Mouse (Mus musculus) limb, embryonic 14.5 days (tissue): ENCODE results near the gene Edn3. TPM values are rescaled to one million over a fixed set of nuclear protein-coding genes. Genes with fewer than 3 reads are reported as not detected.

Experiments
- ATAC-seq: fragments of 200-750 bp; cut with Nextera tagmentation; 2 replicates; pipeline ENCODE4 v1.8.0; 2017; ENCODE audit warnings: low read depth, moderate number of reproducible peaks, moderate TSS enrichment; ENCODE audit not compliant: low FRiP score
- DNase-seq: peaks from one replicate; pipeline ENCODE4 v3.0.0-alpha.2; 2015; ENCODE audit warnings: low spot score
- H3K27ac ChIP-seq: fragments of 300-500 bp; sonication (generic); replicated peaks from 2 replicates; pipeline ENCODE4 v1.5.1; 2014; ENCODE audit warnings: low read depth, mild to moderate bottlenecking, low read length, moderate library complexity, mixed read lengths
- H3K27me3 ChIP-seq: fragments of 300-500 bp; sonication (generic); 2 replicates; pipeline ENCODE4 v1.6.1; 2014; ENCODE audit warnings: low read length, mixed read lengths; ENCODE audit not compliant: control insufficient read depth, insufficient read depth
- H3K36me3 ChIP-seq: fragments of 300-500 bp; sonication (generic); 2 replicates; pipeline ENCODE4 v1.6.1; 2014; ENCODE audit warnings: mild to moderate bottlenecking, low read length, moderate library complexity, mixed read lengths; ENCODE audit not compliant: control insufficient read depth, insufficient read depth
- H3K4me1 ChIP-seq: fragments of 300-500 bp; sonication (generic); 2 replicates; pipeline ENCODE4 v1.6.1; 2014; ENCODE audit warnings: antibody characterized with exemption, low read length, mixed read lengths; ENCODE audit not compliant: control insufficient read depth, insufficient read depth
- H3K4me2 ChIP-seq: fragments of 300-500 bp; sonication (generic); replicated peaks from 2 replicates; pipeline ENCODE4 v1.6.1; 2014; ENCODE audit warnings: low read depth, mild to moderate bottlenecking, low read length, moderate library complexity; ENCODE audit not compliant: severe bottlenecking
- H3K4me3 ChIP-seq: fragments of 300-500 bp; sonication (generic); replicated peaks from 2 replicates; pipeline ENCODE4 v1.5.1; 2014; ENCODE audit warnings: low read length
- H3K9ac ChIP-seq: fragments of 300-500 bp; sonication (generic); 2 replicates; pipeline ENCODE4 v1.6.1; 2014; ENCODE audit warnings: mild to moderate bottlenecking, low read depth, low read length, moderate library complexity; ENCODE audit not compliant: severe bottlenecking
- H3K9me3 ChIP-seq: fragments of 300-500 bp; sonication (generic); 2 replicates; pipeline ENCODE4 v1.6.1; 2016; ENCODE audit warnings: low read length; ENCODE audit not compliant: control insufficient read depth
- POLR2A ChIP-seq: fragments of 200-500 bp; IDR thresholded peaks from 2 replicates; pipeline ENCODE4 v1.8.0; 2012; ENCODE audit warnings: inconsistent platforms, mild to moderate bottlenecking, moderate library complexity, borderline replicate concordance; ENCODE audit not compliant: insufficient read depth, insufficient read length; ENCODE audit errors: extremely low read depth
- WGBS: fragments of 180-500 bp; shearing (Covaris S2); extraction: QIAGEN DNeasy Blood & Tissue Kit; methylation state at CpG from one replicate; pipeline ENCODE4 v1.1.7; 2014; 5-methylcytosine and 5-hydroxymethylcytosine counted together
- polyA plus RNA-seq, 2 experiments: library from polyadenylated mRNA; depleted of rRNA in 1 of 2; stranded (reverse) in 1 of 2; unstranded in 1 of 2; fragments of >200 nt; fragmentation: Nextera tagmentation in 1 of 2; extraction: Ambion mirVana in 1 of 2; gene quantifications; 2 replicates each; pipeline versions ENCODE4 v1.2.1 to v1.2.3; 2012 to 2014

The Edn3 gene
- polyA plus RNA-seq, 2 experiments, result 13.6 to 22.9 TPM

DNA sequence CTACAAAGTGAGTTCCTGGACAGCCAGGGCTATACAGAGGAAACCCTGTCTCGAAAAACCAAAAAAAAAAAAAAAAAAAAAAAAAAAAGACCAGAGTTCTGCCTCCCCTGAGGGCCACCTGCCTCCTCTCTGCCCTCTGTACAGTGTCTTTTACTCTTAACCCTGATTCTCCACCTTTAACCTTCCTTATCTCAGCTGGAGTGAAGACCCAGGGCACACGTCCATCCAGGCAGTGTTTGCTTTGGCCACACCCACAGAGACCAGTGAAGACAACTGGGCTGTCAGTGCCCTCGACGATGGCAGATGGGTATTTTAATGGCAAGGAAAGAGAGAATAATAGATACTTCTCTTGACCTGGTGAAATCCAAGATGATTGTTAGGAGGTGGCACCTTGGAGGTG is 1.2 kb upstream of the Edn3 start:
- Histone ChIP-seq H3K9me3 (no peaks in the 10 kb centered on the region), H3K27me3 (no peaks in the 10 kb centered on the region)

DNA sequence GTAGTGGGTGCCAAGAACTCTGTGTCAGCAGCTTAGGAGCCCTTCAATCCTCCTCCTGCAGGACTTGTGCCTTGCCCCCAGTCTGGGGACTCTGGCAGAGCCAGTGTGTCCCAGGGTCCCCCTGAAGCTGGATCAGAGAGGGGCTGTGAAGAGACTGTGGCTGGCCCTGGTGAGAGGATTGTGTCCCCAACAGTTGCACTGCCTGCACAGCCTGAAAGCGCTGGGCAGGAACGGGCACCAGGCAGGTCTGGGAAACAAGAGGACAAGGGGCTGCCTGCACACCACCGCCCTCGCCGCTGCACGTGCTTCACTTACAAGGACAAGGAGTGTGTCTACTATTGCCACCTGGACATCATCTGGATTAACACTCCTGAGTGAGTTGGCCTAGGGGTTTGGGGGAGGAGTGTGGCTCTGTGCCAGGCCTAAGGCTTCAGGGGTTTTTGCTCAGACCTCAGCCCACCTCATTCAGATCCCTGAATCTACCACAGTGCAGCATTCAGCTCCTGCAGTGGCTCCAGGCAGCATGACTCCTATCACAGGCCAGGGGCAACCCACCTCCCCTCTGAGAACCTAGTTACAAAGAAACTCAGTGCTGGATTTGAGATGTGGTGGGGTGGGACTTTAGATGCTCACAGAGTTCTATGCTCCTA is 1.2 kb downstream of the Edn3 start:
- H3K4me1 ChIP-seq, result peaks cover 25% of the 10 kb centered on the region
- H3K27me3 ChIP-seq, result no peaks in the 10 kb centered on the region
- ATAC-seq (peak; percentile 13; the same call in 1 of the 2 replicates), DNase-seq (peak; percentile 34)
- H3K36me3 ChIP-seq, result no peaks in the 10 kb centered on the region
- peak overlapping the region; percentile 96 for H3K4me2 ChIP-seq
- peak overlapping the region; percentile 79 for H3K27ac ChIP-seq
- 0 out of 2 replicates have a peak, but pooled peaks have one; percentile 31 for TF ChIP-seq POLR2A
- H3K9me3 ChIP-seq, result no peaks in the 10 kb centered on the region
- peak overlapping the region; percentile 57 for H3K4me3 ChIP-seq
- H3K9ac ChIP-seq, result peak overlapping the region; percentile 80
- WGBS, result 16% methylated on average over 6 of the region's 6 CpGs

More for the DNA sequence above, 1.2 kb upstream of the Edn3 start:
- no peak overlapping the region for H3K4me2 ChIP-seq
- H3K9ac ChIP-seq, result no peak overlapping the region
- H3K4me3 ChIP-seq, result no peak overlapping the region
- peaks cover 25% of the 10 kb centered on the region for H3K4me1 ChIP-seq
- no peak overlapping the region for H3K27ac ChIP-seq
- ATAC-seq (no peak), DNase-seq (no peak)
- no peak for TF ChIP-seq POLR2A
- 91% methylated on average over 3 of the region's 4 CpGs for WGBS
- H3K36me3 ChIP-seq, result no peaks in the 10 kb centered on the region

GRCm38 (mm10) chr2:174762310-174762709 is 1.9 kb downstream of the Edn3 start:
- H3K9ac ChIP-seq, result no peak overlapping the region
- TF ChIP-seq POLR2A, result no peak

GRCm38 (mm10) chr2:174768891-174769528 is 8.6 kb downstream of the Edn3 start:
- 55% methylated on average over 7 of the region's 7 CpGs for WGBS
- Histone ChIP-seq H3K4me2 (no peak overlapping the region), H3K9ac (no peak overlapping the region), H3K4me1 (peaks cover 11% of the 10 kb centered on the region; the same call in 1 of the 2 replicates), H3K4me3 (no peak overlapping the region), H3K27me3 (no peaks in the 10 kb centered on the region), H3K27ac (no peak overlapping the region), H3K36me3 (no peaks in the 10 kb centered on the region), H3K9me3 (no peaks in the 10 kb centered on the region)
- no peak for TF ChIP-seq POLR2A
- ATAC-seq (no peak), DNase-seq (no peak)

More at GRCm38 (mm10) chr2:174762310-174762709, 1.9 kb downstream of the Edn3 start:
- Histone ChIP-seq H3K4me2 (peak overlapping the region; percentile 96), H3K27ac (no peak overlapping the region), H3K27me3 (no peaks in the 10 kb centered on the region), H3K9me3 (no peaks in the 10 kb centered on the region), H3K36me3 (no peaks in the 10 kb centered on the region), H3K4me1 (peaks cover 25% of the 10 kb centered on the region), H3K4me3 (no peak overlapping the region)
- WGBS, result 96% methylated on average over 2 of the region's 2 CpGs
- ATAC-seq (no peak), DNase-seq (no peak)

- Histone ChIP-seq H3K9me3 (no peaks in the 10 kb centered on the region), H3K4me3 (no peak overlapping the region), H3K4me1 (peaks cover 22% of the 10 kb centered on the region), H3K27ac (no peak overlapping the region), H3K4me2 (no peak overlapping the region), H3K36me3 (peaks cover 3% of the 10 kb centered on the region; the same call in 1 of the 2 replicates), H3K27me3 (no peaks in the 10 kb centered on the region), H3K9ac (no peak overlapping the region)
- no peak for ATAC-seq
- DNase-seq, result no peak
- no peak for TF ChIP-seq POLR2A
- 82% methylated on average over 10 of the region's 10 CpGs for WGBS
These were observed 14.0 kb downstream of the Edn3 start for GRCm38 (mm10) chr2:174774177-174775111.
